Mouse (Mus musculus): ENCODE results near the gene Gm14085.
A peak's percentile ranks its signal among the peaks of the same experiment; 100 is the strongest.
"Not testable (repeated sequence)": the region's sequence is repeated elsewhere in the genome, so short reads cannot be mapped to it uniquely, and the experiment has no call there.

The Gm14085 gene

GRCm38 (mm10) chr2:122484641-122485040 lies at the start of gene Gm14085:
Gene Gm14085 (plus strand): TSS chr2:122484941.
- no peak for DNase-seq (ENCODE audit: low read depth, low spot score)

DNA sequence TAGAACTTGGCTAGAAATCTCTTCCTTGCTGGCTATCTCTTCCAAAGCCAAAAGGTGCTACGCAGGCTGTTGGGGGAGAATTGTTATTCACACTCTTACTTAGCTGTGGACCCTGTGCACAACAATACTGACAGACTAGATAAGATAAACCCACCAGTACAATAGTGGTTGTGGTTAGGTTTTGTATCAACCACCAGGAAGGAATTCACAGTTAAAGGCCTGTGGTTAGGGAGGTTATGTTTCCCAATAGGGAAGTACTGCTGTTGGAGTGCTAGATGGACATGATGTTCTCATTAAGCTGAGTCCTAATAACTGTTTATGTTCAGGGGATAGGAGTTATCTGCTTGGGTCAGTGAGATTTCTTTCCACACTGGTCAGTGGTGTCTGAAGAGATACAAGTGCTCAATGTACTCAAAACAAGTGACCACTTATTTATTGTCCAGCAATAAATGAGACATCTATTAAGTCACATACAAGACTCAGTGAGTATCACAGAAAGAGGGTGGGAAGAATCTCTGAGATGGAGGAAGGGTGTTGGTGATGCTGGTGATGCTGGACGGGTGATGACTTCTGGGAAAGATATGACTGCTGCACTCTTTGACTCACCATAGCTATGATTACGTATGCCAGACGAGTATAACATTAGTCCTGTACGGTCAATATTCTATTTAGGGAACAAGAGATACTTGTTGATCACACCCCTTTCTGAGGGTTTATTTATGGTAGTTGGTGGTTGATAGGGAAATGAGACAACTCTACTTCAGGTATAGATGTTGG lies 45.8 kb upstream of the Gm14085 start:
- not testable (repeated sequence) for DNase-seq (ENCODE audit: low read depth, low spot score)

DNA sequence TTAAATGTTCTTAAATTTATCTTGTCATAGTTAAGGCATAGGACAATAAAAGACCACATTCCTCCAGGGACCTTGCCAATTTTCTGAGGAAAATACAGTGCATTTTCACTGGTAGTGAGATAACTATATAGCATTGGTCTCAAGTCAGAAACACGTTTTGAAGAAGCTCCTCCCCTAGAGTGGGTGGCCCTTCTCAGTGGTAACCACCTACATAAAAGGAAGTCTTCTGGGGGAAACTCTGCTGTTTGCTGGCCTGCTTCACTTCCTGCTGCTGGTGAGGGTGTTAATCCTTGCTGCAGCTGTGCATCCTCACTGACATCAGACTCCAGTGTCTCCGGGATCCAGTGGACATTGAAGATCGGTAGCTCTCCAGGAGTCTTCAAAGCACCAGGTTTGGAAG lies 44.2 kb upstream of the Gm14085 start:
- DNase-seq (ENCODE audit: low read depth, low spot score) = not testable (repeated sequence)

DNA sequence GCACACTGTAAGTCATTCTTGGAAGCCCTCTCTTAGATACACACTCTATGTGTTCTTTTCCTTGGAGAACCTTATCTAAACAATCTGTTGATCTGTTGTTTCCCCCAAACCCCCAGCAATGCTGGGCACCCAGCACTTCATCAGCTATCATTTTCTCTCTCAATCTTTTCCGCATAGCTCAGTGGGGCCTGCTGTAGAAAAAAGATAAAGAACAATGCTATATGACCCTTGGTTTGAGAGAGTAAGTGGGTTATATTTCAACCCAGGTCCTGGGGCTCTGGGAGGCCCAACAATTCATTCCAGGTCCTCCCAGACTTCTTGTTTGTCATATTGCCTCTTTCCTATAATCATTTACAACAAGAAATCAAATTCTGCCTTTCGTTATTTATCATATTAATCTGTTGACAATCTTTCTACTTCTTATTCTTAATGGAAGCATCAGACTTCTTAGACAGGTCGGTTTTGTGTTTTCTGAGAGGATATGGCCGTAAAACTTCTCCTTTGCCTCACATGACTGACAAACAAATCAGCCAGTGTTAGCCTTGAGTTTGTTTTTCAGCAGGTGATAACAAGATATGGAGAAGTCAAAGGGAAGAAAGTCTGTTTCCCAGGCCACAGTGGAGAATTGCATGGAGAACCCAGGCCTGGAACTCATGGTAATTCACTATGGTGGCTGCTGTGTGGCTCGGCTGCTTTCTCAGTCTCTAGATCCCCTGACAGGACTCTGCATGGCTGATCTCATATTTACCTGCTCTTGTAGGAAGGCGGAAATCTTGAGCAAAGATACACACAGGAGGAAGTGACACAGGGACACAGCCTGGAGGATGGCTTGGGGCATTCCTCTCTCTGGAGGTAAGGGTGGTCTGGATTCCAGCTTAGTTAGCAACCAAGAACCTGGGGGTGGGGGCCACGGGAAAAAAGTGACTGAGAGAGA lies 43.5 kb upstream of the Gm14085 start:
- DNase-seq (ENCODE audit: low read depth, low spot score) = no peak

DNA sequence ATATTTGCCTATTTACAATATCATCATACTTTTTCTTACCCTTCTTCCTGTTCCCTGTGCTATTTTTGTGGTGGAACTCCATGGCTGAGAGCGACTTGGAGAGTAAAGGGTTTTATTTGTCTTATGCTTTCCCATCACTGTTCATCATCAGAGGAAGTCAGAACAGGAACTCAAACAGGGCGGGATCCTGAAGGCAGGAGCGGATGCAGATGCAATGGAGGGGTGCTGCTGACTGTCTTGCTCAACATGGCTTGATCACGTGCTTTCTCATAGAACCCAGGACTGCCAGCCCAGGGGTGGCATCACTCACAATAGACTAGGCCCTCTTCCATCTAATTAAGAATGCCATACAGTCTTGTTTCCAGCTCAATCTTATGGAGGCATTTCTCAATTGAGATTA lies 34.4 kb upstream of the Gm14085 start:
- DNase-seq (ENCODE audit: low read depth, low spot score) = no peak

DNA sequence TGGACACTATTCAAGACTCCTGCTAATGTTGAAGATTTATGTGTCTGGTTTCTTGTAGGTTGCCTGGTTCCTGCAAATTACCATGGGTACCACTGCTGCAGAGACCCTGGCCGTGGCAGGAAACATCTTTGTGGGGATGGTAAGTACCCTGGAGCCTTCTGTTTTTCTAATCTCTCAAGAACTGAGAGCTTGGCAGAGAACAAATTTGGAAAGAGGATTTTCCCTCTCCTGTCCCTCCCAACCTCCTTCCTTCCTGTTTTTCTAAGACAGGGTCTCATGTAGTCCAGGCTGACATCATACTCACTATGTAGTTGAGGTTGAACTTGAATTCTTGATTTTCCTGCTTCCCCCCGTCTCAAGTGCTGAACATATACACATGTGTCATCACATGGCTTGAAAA lies 32.3 kb upstream of the Gm14085 start:
- no peak for DNase-seq (ENCODE audit: low read depth, low spot score)

DNA sequence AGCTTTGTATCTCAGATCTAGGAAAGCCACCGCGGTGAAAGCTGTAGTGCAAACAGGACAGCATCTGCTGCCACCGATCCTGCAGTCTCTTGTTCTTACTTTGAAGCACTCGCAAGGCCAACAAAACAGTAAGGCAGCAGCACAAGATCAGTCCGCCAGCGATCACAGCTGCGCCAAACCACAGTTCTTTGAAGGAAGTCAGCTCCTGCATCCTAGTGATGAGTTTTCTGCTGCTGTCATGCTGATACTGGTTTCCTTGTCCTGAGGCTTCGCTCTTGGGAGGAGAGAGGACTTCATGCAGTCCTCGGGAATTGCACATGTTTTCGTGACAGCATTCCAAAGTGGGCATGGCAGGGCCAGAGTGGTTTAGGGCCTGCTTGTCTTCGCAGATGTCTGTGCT lies 17.8 kb upstream of the Gm14085 start:
- no peak for DNase-seq (ENCODE audit: low read depth, low spot score)

DNA sequence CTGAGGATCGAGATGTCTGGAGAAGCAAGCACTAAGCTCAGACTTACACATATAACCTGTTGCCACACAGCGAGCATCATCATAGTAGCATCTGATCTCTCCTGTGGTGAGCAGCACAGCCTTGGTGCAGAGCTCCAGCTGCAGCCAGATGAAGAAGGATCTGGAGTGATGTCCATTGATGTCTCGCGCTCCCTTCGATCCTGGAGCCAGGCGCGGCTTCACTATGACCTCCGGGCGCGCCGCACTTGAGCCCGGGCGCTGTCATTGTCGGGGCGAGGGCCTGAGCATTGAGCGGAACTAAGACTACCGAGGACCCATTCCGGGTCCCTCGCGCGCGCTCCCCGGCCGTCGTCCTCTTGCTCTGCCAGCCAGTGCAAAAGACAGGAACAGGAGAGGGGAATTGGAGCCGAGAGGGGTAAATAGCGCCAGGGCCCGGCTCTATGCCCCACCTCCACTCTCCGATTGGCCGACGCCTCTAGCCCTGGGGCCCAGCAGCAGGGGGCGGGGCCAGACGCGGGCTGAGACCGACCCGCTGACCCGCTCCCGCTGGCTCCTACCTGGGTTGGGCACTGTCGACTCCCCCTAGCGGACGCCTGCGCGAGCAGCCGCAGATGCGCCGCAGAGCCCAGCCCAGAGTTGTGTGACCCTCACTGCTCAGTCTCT lies 17.3 kb upstream of the Gm14085 start:
- DNase-seq (ENCODE audit: low read depth, low spot score) = peak; percentile 86

GRCm38 (mm10) chr2:122469221-122469620 lies 15.5 kb upstream of the Gm14085 start:
- DNase-seq (ENCODE audit: low read depth, low spot score) = no peak

DNA sequence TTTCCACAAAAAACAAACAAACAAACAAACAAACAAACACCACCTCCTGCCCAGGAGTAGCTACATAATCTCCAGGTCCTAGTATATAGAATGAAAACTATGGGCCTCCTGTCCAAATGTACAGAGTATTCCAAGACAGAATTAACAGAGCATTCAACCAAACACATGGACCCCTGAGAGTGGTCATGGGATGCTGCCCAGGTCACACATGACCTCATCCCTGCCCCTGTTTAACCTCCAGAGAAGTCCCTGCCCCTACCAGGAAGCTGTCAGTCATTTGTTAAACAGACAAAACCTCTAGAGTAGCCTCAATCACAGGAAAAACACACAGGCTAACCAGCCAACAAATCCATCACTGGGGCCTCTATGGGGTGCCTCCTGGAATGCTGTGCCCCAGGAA lies 8.2 kb upstream of the Gm14085 start:
- DNase-seq (ENCODE audit: low read depth, low spot score) = no peak

DNA sequence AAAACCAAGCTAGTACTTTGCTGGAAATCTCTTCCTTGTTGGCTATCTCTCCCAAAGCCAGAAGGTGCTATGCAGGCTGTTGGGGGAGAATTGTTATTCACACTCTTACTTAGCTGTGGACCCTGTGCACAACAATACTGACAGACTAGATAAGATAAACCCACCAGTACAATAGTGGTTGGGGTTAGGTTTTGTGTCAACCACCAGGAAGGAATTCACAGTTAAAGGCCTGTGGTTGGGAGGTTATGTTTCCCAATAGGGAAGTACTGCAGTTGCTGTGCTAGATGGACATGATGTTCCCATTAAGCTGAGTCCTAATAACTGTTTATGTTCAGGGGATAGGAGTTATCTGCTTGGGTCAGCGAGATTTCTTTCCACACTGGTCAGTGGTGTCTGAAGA lies 954 bp upstream of the Gm14085 start:
- not testable (repeated sequence) for DNase-seq (ENCODE audit: low read depth, low spot score)

GRCm38 (mm10) chr2:122485654-122486053 lies 913 bp downstream of the Gm14085 start:
- not testable (repeated sequence) for DNase-seq (ENCODE audit: low read depth, low spot score)

GRCm38 (mm10) chr2:122486122-122486521 lies 1.4 kb downstream of the Gm14085 start:
- not testable (repeated sequence) for DNase-seq (ENCODE audit: low read depth, low spot score)

DNA sequence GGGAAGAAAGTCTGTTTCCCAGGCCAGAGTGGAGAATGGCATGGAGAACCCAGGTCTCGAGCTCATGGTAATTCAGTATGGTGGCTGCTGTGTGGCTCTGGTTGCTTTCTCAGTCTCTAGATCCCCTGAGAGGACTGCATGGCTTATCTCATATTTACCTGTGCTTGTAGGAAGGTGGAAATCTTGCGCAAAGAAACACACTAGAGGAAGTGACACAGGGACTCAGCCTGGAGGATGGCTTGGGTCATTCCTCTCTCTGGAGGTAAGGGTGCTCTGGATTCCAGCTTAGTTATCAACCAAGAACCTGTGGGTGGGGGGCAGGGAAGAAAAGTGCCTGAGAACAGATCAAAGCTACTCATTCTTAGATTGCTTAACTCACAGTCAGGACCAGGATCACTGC lies 1.9 kb downstream of the Gm14085 start:
- DNase-seq (ENCODE audit: low read depth, low spot score) = no peak

DNA sequence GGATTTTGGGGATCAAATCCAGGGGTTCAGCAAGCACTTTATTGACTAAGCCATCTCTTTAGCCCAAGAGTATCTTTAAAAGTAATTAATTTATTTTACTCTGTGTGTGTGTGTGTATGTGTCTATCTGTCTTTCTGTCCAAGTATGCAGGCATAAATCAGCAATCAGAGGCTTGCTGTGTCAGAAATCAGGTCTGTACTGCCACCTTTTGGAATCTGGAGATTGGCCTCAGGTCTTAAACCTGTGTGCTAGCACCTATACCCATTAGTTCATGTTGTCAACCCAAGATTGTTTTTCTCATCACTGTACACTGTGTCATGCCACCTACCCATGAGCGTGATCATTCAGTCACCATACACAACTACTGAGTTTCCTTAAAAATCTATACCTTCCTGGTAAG lies 45.0 kb downstream of the Gm14085 start:
- not testable (repeated sequence) for DNase-seq (ENCODE audit: low read depth, low spot score)

GRCm38 (mm10) chr2:122531290-122531689 lies 46.5 kb downstream of the Gm14085 start:
- no peak for DNase-seq (ENCODE audit: low read depth, low spot score)

GRCm38 (mm10) chr2:122531726-122532125 lies 47.0 kb downstream of the Gm14085 start:
- no peak for DNase-seq (ENCODE audit: low read depth, low spot score)

DNA sequence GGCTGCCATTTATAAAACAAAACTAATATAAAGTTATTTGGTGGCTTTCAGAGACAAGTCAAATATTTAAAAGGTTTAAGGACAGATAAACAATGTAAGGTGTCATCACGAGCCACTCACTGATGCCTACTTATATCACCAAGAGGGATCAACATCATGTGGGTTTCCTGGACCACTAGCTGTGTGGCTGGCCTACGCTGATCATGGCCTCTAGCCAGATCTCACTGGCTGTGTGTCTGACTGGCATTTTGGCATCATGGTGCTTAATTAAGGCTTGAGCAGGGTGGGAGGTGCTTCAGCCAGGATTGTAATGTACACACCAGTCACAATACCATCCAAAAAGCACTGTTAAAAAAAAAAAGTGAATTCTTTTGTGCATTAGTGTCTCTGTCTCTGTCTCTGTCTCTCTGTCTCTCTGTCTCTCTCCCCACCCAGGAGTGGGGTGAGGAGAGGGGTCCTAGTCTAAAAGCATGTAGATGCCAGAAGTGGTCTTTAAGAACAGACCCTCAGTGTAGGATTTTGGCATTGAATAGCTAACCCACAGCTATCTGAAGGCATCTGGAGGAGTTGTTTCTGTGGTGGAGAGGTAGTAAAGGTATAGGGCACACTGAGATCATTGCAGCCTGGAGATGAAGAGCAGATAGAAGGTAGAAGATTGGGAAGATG lies 47.5 kb downstream of the Gm14085 start:
- no peak for DNase-seq (ENCODE audit: low read depth, low spot score)

- no peak for DNase-seq (ENCODE audit: low read depth, low spot score)
Measured at GRCm38 (mm10) chr2:122532802-122533186, 48.1 kb downstream of the Gm14085 start.

- DNase-seq (ENCODE audit: low read depth, low spot score) = no peak
Measured at GRCm38 (mm10) chr2:122533378-122533777, 48.6 kb downstream of the Gm14085 start.

DNA sequence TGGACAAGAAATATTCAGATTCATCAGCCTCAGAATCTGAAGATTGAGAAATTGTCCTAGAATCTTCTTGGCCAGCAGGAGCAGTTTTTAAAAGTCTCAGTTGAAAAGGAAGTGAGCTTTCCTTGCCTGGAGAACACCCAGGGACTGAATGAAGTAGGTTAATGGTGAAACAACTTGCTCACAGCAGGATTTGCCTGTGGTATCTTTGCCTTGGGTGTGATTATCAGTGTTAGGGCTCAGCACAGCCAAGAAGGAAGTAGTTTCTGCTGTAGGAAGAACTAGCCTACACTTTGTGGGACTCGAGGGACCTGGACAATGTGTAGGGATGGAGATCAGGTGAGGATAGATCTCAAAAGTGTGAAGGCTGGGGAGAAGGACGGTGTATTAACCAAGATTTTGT lies 49.9 kb downstream of the Gm14085 start:
- no peak for DNase-seq (ENCODE audit: low read depth, low spot score)

DNA sequence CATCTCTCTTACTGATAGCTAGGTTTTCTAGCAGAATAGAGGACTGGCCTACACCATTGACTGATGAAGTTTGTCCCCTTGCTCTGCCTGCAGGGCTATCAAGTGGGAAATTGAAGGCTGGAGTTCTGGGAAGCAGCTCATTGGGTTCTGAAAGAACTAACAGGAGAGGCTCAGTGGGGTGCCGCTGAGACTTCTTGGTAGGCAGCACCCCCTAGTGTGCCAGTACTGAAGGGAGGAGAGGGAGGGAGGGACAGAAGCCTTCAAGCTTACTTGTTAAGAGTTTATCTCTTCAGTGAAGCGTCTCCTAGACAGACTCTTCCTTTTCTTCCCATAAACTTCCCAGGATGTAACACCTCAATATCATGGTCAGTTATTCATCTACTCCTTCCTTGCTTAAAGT lies 73.6 kb downstream of the Gm14085 start:
- peak; percentile 24 for DNase-seq (ENCODE audit: low read depth, low spot score)

Measured in retina, postnatal 7 days (tissue).